Mouse (Mus musculus) testis, adult 2 months (tissue): ENCODE measurements at regions not wholly inside any gene's neighbourhood (a gene's known extent, or its start where the extent isn't known, plus 50 kb on each side); places are given as distances from the start of the nearest gene placed in this dataset.

Experiments
- H3K27ac ChIP-seq: fragments of 200-500 bp; 2 replicates; pipeline ENCODE4 v1.5.1; 2012; ENCODE audit warnings: low read depth, low read length; ENCODE audit not compliant: control insufficient read depth, insufficient read depth
- H3K27me3 ChIP-seq: fragments of 200-500 bp; 2 replicates; pipeline ENCODE4 v1.6.1; 2012; ENCODE audit warnings: mild to moderate bottlenecking, low read length, moderate library complexity; ENCODE audit not compliant: control insufficient read depth, insufficient read depth
- H3K36me3 ChIP-seq: fragments of 200-500 bp; 2 replicates; pipeline ENCODE4 v1.6.1; 2012; ENCODE audit warnings: mild to moderate bottlenecking, low read length; ENCODE audit not compliant: control insufficient read depth, insufficient read depth
- H3K4me1 ChIP-seq: fragments of 200-500 bp; 2 replicates; pipeline ENCODE4 v1.6.1; 2012; ENCODE audit warnings: low read length; ENCODE audit not compliant: control insufficient read depth, insufficient read depth
- H3K4me3 ChIP-seq: fragments of 200-500 bp; 2 replicates; pipeline ENCODE4 v1.5.1; 2012; ENCODE audit warnings: low read depth, mild to moderate bottlenecking, low read length, moderate library complexity, mixed read lengths; ENCODE audit not compliant: control insufficient read depth
- CTCF ChIP-seq: fragments of 200-500 bp; IDR thresholded peaks from 2 replicates; pipeline ENCODE4 v1.5.1; 2012; ENCODE audit warnings: low read depth, mild to moderate bottlenecking, inconsistent platforms, low read length, moderate library complexity; ENCODE audit not compliant: control insufficient read depth, insufficient read depth, insufficient replicate concordance
- POLR2A ChIP-seq: fragments of 200-500 bp; IDR thresholded peaks from 2 replicates; pipeline ENCODE4 v1.6.1; 2012; ENCODE audit warnings: low read depth, mild to moderate bottlenecking, inconsistent platforms, low read length, moderate library complexity; ENCODE audit not compliant: control insufficient read depth

DNA sequence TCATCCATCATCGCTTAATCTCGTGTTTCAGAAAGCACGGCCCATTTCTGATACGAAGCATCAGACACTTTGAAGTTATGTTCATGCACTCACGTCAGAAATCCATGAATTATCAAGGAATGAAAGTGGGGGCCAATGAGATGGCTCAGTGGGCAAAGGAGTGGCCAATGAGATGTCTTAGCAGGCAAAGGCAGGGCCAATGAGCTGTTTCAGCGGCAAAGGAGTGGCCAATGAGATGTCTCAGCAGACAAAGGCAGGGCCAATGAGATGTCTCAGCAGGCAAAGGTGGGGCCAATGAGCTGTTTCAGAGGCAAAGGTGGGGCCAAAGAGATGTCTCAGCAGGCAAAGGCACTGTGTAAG lies 157.3 kb upstream of the Pde3a start:
- H3K4me3 ChIP-seq, result no peak overlapping the region
- no peaks in the 10 kb centered on the region for H3K27me3 ChIP-seq
- H3K27ac ChIP-seq, result no peak overlapping the region
- H3K36me3 ChIP-seq, result no peaks in the 10 kb centered on the region
- TF ChIP-seq POLR2A, result no peak
- H3K4me1 ChIP-seq, result no peaks in the 10 kb centered on the region

DNA sequence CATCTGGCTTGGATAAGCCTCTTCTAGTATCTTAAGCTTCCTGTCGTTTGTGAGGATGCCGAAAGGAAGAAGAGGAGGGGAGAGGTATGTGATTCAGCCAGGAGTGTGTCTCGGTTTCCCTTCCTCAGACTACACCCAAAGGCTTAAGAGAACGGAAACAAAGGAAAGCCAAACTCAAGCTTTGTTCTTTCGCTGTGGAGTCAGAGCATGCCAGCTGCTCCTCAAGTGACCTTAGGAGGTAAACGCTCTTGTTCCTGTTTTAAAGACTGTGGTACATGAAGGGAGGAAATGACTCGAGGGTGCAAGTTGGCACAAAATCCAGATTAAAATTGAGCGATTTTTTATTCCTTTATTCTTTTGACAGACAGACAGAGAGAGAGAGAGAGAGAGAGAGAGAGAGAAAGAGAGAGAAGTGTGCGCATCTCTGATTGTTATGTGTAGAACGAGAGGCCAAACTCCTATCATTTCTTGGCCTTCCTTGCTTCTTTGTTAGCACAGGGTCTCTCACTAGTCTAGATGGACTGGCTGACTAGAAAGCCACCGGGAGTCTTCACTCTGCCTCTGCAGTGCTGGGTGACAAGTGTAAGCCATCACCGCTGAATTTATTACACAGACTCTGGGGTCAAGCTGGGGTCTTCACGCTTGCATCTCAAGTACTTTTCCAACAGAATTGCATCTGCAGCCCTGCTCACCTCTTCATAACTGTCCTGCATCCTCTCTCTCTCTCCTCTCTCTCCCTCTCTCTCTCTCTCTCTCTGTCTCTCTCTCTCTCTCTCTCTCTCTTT lies 151.5 kb upstream of the Pde3a start:
- no peaks in the 10 kb centered on the region for H3K36me3 ChIP-seq
- H3K4me3 ChIP-seq, result no peak overlapping the region
- H3K4me1 ChIP-seq, result no peaks in the 10 kb centered on the region
- TF ChIP-seq CTCF (no peak), POLR2A (no peak)
- H3K27ac ChIP-seq, result no peak overlapping the region
- H3K27me3 ChIP-seq, result no peaks in the 10 kb centered on the region

DNA sequence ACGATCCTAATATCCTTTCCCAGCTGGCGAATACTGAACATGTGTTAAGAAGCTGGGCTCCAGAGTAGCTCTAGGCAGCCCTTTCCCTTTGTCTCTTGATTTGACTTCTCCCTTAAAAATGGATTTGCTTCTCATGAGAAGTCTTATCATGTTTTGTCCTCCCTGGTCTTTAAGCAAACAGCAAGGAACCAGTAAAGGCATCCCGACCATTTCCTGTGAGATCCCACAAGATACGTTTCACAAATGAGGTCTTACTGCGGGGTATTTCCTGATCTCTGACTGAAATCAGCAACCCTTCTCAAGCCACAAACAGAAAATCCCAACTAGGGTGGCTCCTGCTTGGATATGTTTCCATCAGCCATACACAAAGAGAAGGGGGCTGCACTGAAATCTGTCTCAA lies 130.8 kb upstream of the Pde3a start:
- TF ChIP-seq POLR2A, result no peak
- no peak for TF ChIP-seq CTCF
- Histone ChIP-seq H3K27me3 (no peaks in the 10 kb centered on the region), H3K27ac (no peak overlapping the region)

DNA sequence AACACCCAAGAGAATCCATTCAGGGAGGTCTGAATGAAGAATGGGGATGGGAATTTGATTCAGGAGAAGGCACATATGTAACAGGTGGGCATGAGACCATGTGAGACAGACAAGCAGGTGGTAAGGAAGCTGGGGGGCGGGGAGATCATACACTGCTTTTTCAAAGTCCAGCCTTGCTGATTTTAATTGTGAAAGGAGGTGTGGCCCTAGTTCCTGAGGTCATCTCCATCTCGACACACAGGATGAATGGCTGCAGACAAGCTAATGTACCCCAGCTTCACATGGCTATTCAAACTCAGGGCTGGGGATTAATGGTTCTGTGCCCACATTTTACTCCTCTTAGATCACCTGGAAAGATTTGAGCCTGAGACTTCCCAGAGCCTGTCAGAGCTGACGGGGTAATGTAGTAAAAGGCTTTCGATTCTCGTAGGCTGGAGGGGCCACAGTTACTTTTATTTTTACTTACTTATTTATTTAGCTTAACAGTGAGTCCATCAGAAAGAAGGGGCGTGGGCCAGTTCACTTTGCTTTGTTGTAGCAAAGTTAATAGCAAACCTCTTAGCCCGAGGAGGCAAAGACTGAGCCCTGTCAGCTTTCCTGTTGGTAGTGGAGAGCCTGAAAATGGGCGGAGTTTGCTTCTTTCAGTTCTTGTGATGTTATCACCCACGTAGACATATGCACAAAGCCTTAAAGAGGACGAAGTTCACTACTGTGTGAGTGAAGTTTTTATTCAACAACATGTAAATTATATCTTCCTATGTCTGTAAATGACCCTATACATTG lies 122.3 kb upstream of the Pde3a start:
- Histone ChIP-seq H3K27me3 (no peaks in the 10 kb centered on the region), H3K27ac (no peak overlapping the region), H3K4me1 (no peaks in the 10 kb centered on the region), H3K4me3 (no peak overlapping the region), H3K36me3 (no peaks in the 10 kb centered on the region)
- no peak for TF ChIP-seq CTCF
- TF ChIP-seq POLR2A, result no peak

More for the DNA sequence above, 130.8 kb upstream of the Pde3a start:
- Histone ChIP-seq H3K4me3 (no peak overlapping the region), H3K36me3 (no peaks in the 10 kb centered on the region), H3K4me1 (no peaks in the 10 kb centered on the region)

DNA sequence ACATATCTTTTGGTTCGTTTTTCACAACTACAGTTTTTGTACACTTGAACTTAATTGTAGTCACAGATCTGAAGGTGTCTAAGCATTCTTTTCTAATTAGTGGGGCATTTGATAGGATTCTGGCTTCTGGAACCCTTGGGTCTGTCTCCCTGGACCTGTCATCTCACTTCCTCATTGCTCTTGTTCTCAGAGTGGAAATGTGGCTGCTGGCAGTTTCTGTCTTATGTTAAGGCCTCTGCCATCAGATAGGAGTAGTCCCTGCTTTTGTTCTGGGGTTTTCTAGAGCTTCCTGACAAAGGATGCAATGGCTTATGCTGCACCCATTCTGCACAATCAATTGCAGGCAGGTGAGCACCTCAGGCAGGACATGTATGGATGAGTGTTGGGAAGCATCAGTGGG lies 119.5 kb upstream of the Pde3a start:
- TF ChIP-seq CTCF (no peak), POLR2A (no peak)
- no peaks in the 10 kb centered on the region for H3K36me3 ChIP-seq
- H3K4me1 ChIP-seq, result no peaks in the 10 kb centered on the region
- no peak overlapping the region for H3K27ac ChIP-seq
- H3K27me3 ChIP-seq, result no peaks in the 10 kb centered on the region
- H3K4me3 ChIP-seq, result no peak overlapping the region

DNA sequence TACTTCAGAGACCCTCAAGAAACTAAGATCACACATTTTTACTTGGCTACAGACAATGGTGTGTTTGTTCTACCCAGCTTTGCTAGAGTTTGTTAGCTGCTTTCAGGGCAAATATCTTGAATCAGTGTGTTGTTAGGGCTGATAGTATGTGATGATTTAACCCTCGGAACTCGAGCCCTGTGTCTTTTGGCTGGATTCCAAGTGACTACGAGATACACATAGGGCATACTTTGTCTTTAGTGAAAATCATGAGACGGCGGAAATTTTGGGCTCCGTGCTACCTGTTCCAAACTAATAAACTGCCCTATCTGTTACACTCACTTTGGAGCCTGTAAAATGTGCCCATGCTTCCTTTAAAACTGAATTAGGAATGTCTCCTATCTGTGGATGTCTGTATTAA lies 114.9 kb upstream of the Pde3a start:
- no peaks in the 10 kb centered on the region for H3K36me3 ChIP-seq

DNA sequence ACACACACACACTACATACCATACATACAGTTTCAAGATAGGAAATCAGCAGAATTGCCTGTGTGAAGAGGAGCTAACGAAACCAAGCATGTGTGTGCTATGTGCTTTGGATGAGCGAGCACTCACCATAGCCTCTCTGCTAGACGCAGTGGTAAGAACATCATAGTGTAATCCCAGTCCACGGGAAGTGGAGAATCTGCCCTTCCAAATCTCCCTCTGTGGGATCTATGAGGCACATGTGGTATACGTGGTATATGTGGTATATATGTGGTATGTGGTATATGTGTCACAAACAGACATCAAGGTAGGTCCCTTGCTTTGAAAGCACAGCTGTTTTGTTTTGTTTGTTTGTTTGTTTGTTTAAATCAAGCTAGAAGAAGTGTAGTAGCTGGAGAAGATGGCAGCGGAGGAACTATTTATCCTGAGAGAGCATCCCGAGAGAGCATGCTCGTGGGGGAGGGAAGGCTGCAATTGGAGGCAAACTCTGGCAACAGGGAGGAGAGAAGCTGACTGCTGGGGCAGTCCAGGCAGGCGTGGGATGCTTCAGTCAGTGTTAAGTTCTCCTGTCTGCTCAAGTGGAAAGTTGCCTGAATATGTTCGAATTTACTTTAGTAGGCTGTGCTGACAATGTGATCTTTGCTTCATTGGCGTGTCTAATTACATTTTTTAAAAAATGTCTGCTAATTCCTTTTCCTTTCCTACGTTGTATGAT lies 112.2 kb upstream of the Pde3a start:
- TF ChIP-seq CTCF (no peak), POLR2A (no peak)
- Histone ChIP-seq H3K4me1 (no peaks in the 10 kb centered on the region), H3K4me3 (no peak overlapping the region), H3K27me3 (no peaks in the 10 kb centered on the region), H3K27ac (no peak overlapping the region), H3K36me3 (no peaks in the 10 kb centered on the region)

More for the DNA sequence above, 114.9 kb upstream of the Pde3a start:
- Histone ChIP-seq H3K4me1 (no peaks in the 10 kb centered on the region), H3K27ac (no peak overlapping the region), H3K4me3 (no peak overlapping the region), H3K27me3 (no peaks in the 10 kb centered on the region)
- TF ChIP-seq POLR2A, result no peak
- TF ChIP-seq CTCF, result no peak
